In genomic region chr10:61820050-61820449, GRCm38 (mm10) we compare ENCODE assay signal across 15 mouse cellular contexts. TPM values are rescaled to one million over a fixed set of nuclear protein-coding genes. Genes with fewer than 3 reads are reported as not detected.
DNase-seq lines count a peak whose midpoint lies in the region; ATAC-seq and TF ChIP-seq lines count a peak whose summit lies in the region.
"Had no signal": no experiment of that assay in that cellular context is flagged by ENCODE, and none has a peak within 500 bp of the region (broad histone marks: within the 10 kb centered on the region; RNA-seq: fewer than 3 reads in every experiment).

No protein-coding gene starts in this region.

- H3K4me3 ChIP-seq in forebrain, postnatal 0 days (ENCODE audit: low read depth, low read length): no peak overlapping the region
- H3K4me3 ChIP-seq in forebrain, embryonic 13.5 days: no peak overlapping the region
- no peak overlapping the region for H3K4me3 ChIP-seq in liver, adult 2 months (ENCODE audit: insufficient read depth, low read depth, low read length)
- no peak overlapping the region for H3K4me3 ChIP-seq in CH12.LX (replicated peaks in 1 of 3; ENCODE audit: low read depth in 2 of 3, low read length in 2 of 3, poor library complexity in 1 of 3)
- H3K4me3 ChIP-seq in bone marrow, adult 2 months (replicated peaks; ENCODE audit: control insufficient read depth, low read depth, low read length): no peak overlapping the region
- H3K4me3 ChIP-seq: embryonic facial prominence, embryonic 12.5 days; limb, embryonic 13.5 days; midbrain, embryonic 10.5 days had no signal

- no peak for TF ChIP-seq EP300 in CH12.LX (IDR thresholded peaks at IDR 0.05; ENCODE audit: low read length)

- no peak for ATAC-seq in forebrain, postnatal 0 days
- ATAC-seq in forebrain, embryonic 13.5 days: no peak

- H3K27me3 ChIP-seq in forebrain, postnatal 0 days (ENCODE audit: insufficient read depth, low read length): no peaks in the 10 kb centered on the region
- H3K27me3 ChIP-seq in forebrain, embryonic 13.5 days: no peaks in the 10 kb centered on the region
- H3K27me3 ChIP-seq in liver, adult 2 months (ENCODE audit: control insufficient read depth, insufficient read depth, low read length): no peaks in the 10 kb centered on the region
- H3K27me3 ChIP-seq in CH12.LX (replicated peaks): no peaks in the 10 kb centered on the region
- H3K27me3 ChIP-seq: embryonic facial prominence, embryonic 12.5 days; limb, embryonic 13.5 days had no signal

- H3K4me2 ChIP-seq in forebrain, postnatal 0 days (ENCODE audit: low read depth): no peak overlapping the region
- H3K4me2 ChIP-seq in forebrain, embryonic 13.5 days: no peak overlapping the region
- no peak overlapping the region for H3K4me2 ChIP-seq in CH12.LX (ENCODE audit: insufficient read depth, low read depth, poor library complexity, severe bottlenecking)
- H3K4me2 ChIP-seq: embryonic facial prominence, embryonic 12.5 days; limb, embryonic 13.5 days had no signal

- peak; percentile 46 for TF ChIP-seq CTCF in forebrain, postnatal 0 days (IDR thresholded peaks at IDR 0.05; ENCODE audit: low read depth)
- TF ChIP-seq CTCF in liver, adult 2 months (IDR thresholded peaks at IDR 0.05; ENCODE audit: low read depth, low read length): peak; percentile 50
- TF ChIP-seq CTCF in CH12.LX (conservative IDR thresholded peaks at IDR 0.05 in 1 of 2, IDR thresholded peaks at IDR 0.05 in 1 of 2; ENCODE audit: low read depth in 2 of 2, low read length in 2 of 2): peak; percentile 4 to 37; a peak in 2 of 4 replicates
- peak; percentile 32; the same call in 1 of the 2 replicates for TF ChIP-seq CTCF in bone marrow, adult 2 months (IDR thresholded peaks at IDR 0.05; ENCODE audit: control insufficient read depth, insufficient read depth, low read length)

- in situ Hi-C loops in CH12.LX (cut with MboI; ENCODE audit: low pct_ligation_motif_present, low pct_unique_long_range_greater_than_20kb, low sequenced_read_pairs): no loop called here

- H3K4me1 ChIP-seq in forebrain, postnatal 0 days (ENCODE audit: insufficient read depth): no peaks in the 10 kb centered on the region
- no peaks in the 10 kb centered on the region for H3K4me1 ChIP-seq in forebrain, embryonic 13.5 days
- no peaks in the 10 kb centered on the region for H3K4me1 ChIP-seq in liver, adult 2 months (ENCODE audit: control insufficient read depth, insufficient read depth, low read length)
- peaks cover 0 to 14% of the 10 kb centered on the region in 2 experiments for H3K4me1 ChIP-seq in CH12.LX (ENCODE audit: control insufficient read depth in 1 of 2, insufficient read depth in 2 of 2)
- H3K4me1 ChIP-seq in bone marrow, adult 2 months (ENCODE audit: control insufficient read depth, insufficient read depth, low read length): no peaks in the 10 kb centered on the region; the same call in 1 of the 2 replicates
- H3K4me1 ChIP-seq: midbrain, embryonic 10.5 days had no signal

- WGBS in forebrain, postnatal 0 days: 64% methylated on average over 9 of the region's 9 CpGs
- WGBS in forebrain, embryonic 13.5 days: 62% methylated on average over 9 of the region's 9 CpGs
- WGBS in liver, adult 2 months: 53% methylated on average over 9 of the region's 9 CpGs
- 38% methylated on average over 9 of the region's 9 CpGs for WGBS in bone marrow, adult 2 months

- H3K27ac ChIP-seq in forebrain, postnatal 0 days (ENCODE audit: low read depth, low read length): no peak overlapping the region
- no peak overlapping the region for H3K27ac ChIP-seq in forebrain, embryonic 13.5 days
- H3K27ac ChIP-seq in liver, adult 2 months (replicated peaks; ENCODE audit: insufficient read depth, low read depth, low read length): no peak overlapping the region
- H3K27ac ChIP-seq in CH12.LX (ENCODE audit: insufficient read depth, low read depth): no peak overlapping the region
- no peak overlapping the region for H3K27ac ChIP-seq in bone marrow, adult 2 months (ENCODE audit: control insufficient read depth, insufficient read depth, low read depth, low read length, poor library complexity)
- H3K27ac ChIP-seq: embryonic facial prominence, embryonic 12.5 days; limb, embryonic 13.5 days; midbrain, embryonic 10.5 days had no signal

- dilution Hi-C loops in CH12.LX (cut with MboI; ENCODE audit: extremely low pct_ligation_motif_present, extremely low pct_unique_long_range_greater_than_20kb, low sequenced_read_pairs): no loop called here

- H3K79me2 ChIP-seq in liver, adult 2 months (ENCODE audit: control insufficient read depth, insufficient read depth, low read length): no peaks in the 10 kb centered on the region
- no peaks in the 10 kb centered on the region for H3K79me2 ChIP-seq in CH12.LX (replicated peaks; ENCODE audit: control insufficient read depth, extremely low read depth, insufficient read depth, poor library complexity, severe bottlenecking)

- H3K36me3 ChIP-seq in forebrain, postnatal 0 days (ENCODE audit: insufficient read depth): no peaks in the 10 kb centered on the region
- H3K36me3 ChIP-seq in forebrain, embryonic 13.5 days (ENCODE audit: poor library complexity, severe bottlenecking): no peaks in the 10 kb centered on the region
- no peaks in the 10 kb centered on the region for H3K36me3 ChIP-seq in liver, adult 2 months (ENCODE audit: control insufficient read depth, insufficient read depth, low read length)
- no peaks in the 10 kb centered on the region for H3K36me3 ChIP-seq in CH12.LX (replicated peaks in 1 of 2; ENCODE audit: control insufficient read depth in 1 of 2, insufficient read depth in 1 of 2, low read length in 1 of 2)
- H3K36me3 ChIP-seq: embryonic facial prominence, embryonic 12.5 days; limb, embryonic 13.5 days; midbrain, embryonic 10.5 days had no signal

- no peak for TF ChIP-seq POLR2A in liver, adult 2 months (IDR thresholded peaks at IDR 0.05; ENCODE audit: extremely low read depth, insufficient read depth, low read length)
- TF ChIP-seq POLR2A in CH12.LX (IDR thresholded peaks at IDR 0.05; ENCODE audit: low read depth, low read length): no peak
- TF ChIP-seq POLR2A in bone marrow, adult 2 months (IDR thresholded peaks at IDR 0.05; ENCODE audit: borderline replicate concordance, control insufficient read depth, low read depth, low read length): no peak

- no peak overlapping the region for H3K9ac ChIP-seq in forebrain, postnatal 0 days
- no peak overlapping the region for H3K9ac ChIP-seq in forebrain, embryonic 13.5 days
- no peak overlapping the region for H3K9ac ChIP-seq in liver, adult 2 months (ENCODE audit: low read depth, low read length)
- no peak overlapping the region for H3K9ac ChIP-seq in CH12.LX (ENCODE audit: insufficient read depth, low read depth)
- H3K9ac ChIP-seq: embryonic facial prominence, embryonic 12.5 days; limb, embryonic 13.5 days had no signal

- H3K9me3 ChIP-seq in forebrain, postnatal 0 days (ENCODE audit: low read length): no peaks in the 10 kb centered on the region
- no peaks in the 10 kb centered on the region for H3K9me3 ChIP-seq in forebrain, embryonic 13.5 days (replicated peaks)
- no peaks in the 10 kb centered on the region for H3K9me3 ChIP-seq in CH12.LX (replicated peaks; ENCODE audit: low read length)
- H3K9me3 ChIP-seq: embryonic facial prominence, embryonic 12.5 days; limb, embryonic 13.5 days; midbrain, embryonic 10.5 days had no signal

- DNase-seq in forebrain, postnatal 0 days: no peak
- DNase-seq in liver, adult 2 months (ENCODE audit: extremely low read depth, low read depth, low spot score): no peak
- DNase-seq in liver (no peak), CH12.LX (ENCODE audit: extremely low read depth) (no peak)
- no peak for DNase-seq in Muller cell, postnatal 12 days (ENCODE audit: inconsistent ontology term)
- no peak for DNase-seq in right cerebral cortex, adult 18-20 months
- DNase-seq: cerebellum, postnatal 10 days; heart, postnatal 14 days; kidney, postnatal 10 days; lung, postnatal 10 days had no signal

- TF ChIP-seq RAD21 in CH12.LX (IDR thresholded peaks at IDR 0.05; ENCODE audit: low read depth, low read length): peak; percentile 18

TF ChIP-seq in CH12.LX, 34 proteins besides CTCF, POLR2A, EP300 and RAD21:
- TF ChIP-seq BHLHE40 (IDR thresholded peaks at IDR 0.05; ENCODE audit: low read depth, low read length): no peak
- no peak for TF ChIP-seq ZNF384 (IDR thresholded peaks at IDR 0.05; ENCODE audit: low read depth, low read length)
- no peak for TF ChIP-seq MYC (IDR thresholded peaks at IDR 0.05; ENCODE audit: low read depth, low read length)
- no peak for TF ChIP-seq MAZ (IDR thresholded peaks at IDR 0.05; ENCODE audit: low read depth, low read length)
- no peak for TF ChIP-seq TBP (conservative IDR thresholded peaks at IDR 0.05; ENCODE audit: low read depth, low read length)
- no peak for TF ChIP-seq JUND (conservative IDR thresholded peaks at IDR 0.05; ENCODE audit: low read depth, low read length)
- TF ChIP-seq ELF1 (IDR thresholded peaks at IDR 0.05; ENCODE audit: low read depth, low read length): no peak
- TF ChIP-seq ETS1 (conservative IDR thresholded peaks at IDR 0.05; ENCODE audit: low read depth, low read length): no peak
- TF ChIP-seq MAFK (IDR thresholded peaks at IDR 0.05; ENCODE audit: insufficient replicate concordance, low read length): no peak
- no peak for TF ChIP-seq TCF12 (IDR thresholded peaks at IDR 0.05; ENCODE audit: low read depth, low read length)
- TF ChIP-seq ZMIZ1 (IDR thresholded peaks at IDR 0.05; ENCODE audit: low read depth, low read length): no peak
- no peak for TF ChIP-seq CHD1 (IDR thresholded peaks at IDR 0.05; ENCODE audit: low read depth, low read length)
- TF ChIP-seq ZKSCAN1 (IDR thresholded peaks at IDR 0.05; ENCODE audit: borderline replicate concordance, low read depth, low read length): no peak
- TF ChIP-seq MXI1 (IDR thresholded peaks at IDR 0.05; ENCODE audit: low read depth, low read length): no peak

RNA-seq across cellular contexts. Expression of gene H2afy2, which starts 36.1 kb away (rescaled TPM):
- total RNA-seq in forebrain, postnatal 0 days (2014; rRNA removed): 129 and 143 TPM in 2 replicates
- polyA plus RNA-seq in forebrain, postnatal 0 days (2015; fragmentation: Nextera tagmentation; extraction: Ambion mirVana): 175 and 191 TPM in 2 replicates
- polyA plus RNA-seq in forebrain, embryonic 13.5 days (2015; fragmentation: Nextera tagmentation; extraction: Ambion mirVana): 321 and 326 TPM in 2 replicates
- 0.67 and 0.74 TPM in 2 replicates for total RNA-seq in liver, adult 2 months (2014; rRNA removed)
- polyA plus RNA-seq in liver, adult 2 months (2012; rRNA removed): 0.21 and 0.40 TPM in 2 replicates
- total RNA-seq in CH12.LX (2012; rRNA removed): 0.08 TPM in 1 of 2 replicates, not detected in the other
- total RNA-seq in CH12.LX (2014; rRNA removed): not detected in 2 replicates
- polyA plus RNA-seq in CH12.LX (2012; ENCODE audit: insufficient read length, low read depth): 0.14 and 0.20 TPM in 2 replicates
- 0.45 and 3.9 TPM in 2 replicates for polyA plus RNA-seq in bone marrow, adult 2 months (2011; ENCODE audit: insufficient read depth, insufficient read length, low replicate concordance, missing spikeins)

Comparison
In these comparisons a context has a peak if more than half of its experiments do, and no peak if none do; other contexts are left out.
1. RNA of gene H2afy2, which starts 36.1 kb away (polyA plus RNA-seq): 321 to 326 TPM in forebrain, embryonic 13.5 days and 175 to 191 TPM in forebrain, postnatal 0 days; 0.45 to 3.9 TPM in bone marrow, adult 2 months, 0.21 to 0.40 TPM in liver, adult 2 months and 0.14 to 0.20 TPM in CH12.LX; every median in the first group is over 10 times any median in the second.
2. Peak in every context shown above with its lines, with median percentiles within 50 percentile points of each other: CTCF ChIP-seq.